Mouse (Mus musculus) embryo, embryonic 11 days (tissue): ENCODE results near the gene Gm20814.
"Not testable (repeated sequence)": the region's sequence is repeated elsewhere in the genome, so short reads cannot be mapped to it uniquely, and the experiment has no call there.

Experiments
- DNase-seq: peaks from one replicate; pipeline ENCODE4 v3.0.0-alpha.2; 2015

The Gm20814 gene

GRCm38 (mm10) chrY:75195556-75195955, at the start of gene Gm20814:
Gene Gm20814, plus strand, starts transcription at chrY:75195856.
- not testable (repeated sequence) for DNase-seq
